In genomic region chr7:121840810-121841209, GRCm38 (mm10) we compare ENCODE assay signal across 13 mouse cellular contexts. TPM values are rescaled to one million over a fixed set of nuclear protein-coding genes. Genes with fewer than 3 reads are reported as not detected.
DNase-seq lines count a peak whose midpoint lies in the region; ATAC-seq lines count a peak whose summit lies in the region.
"Had no signal": no experiment of that assay in that cellular context is flagged by ENCODE, and none has a peak within 500 bp of the region (broad histone marks: within the 10 kb centered on the region; RNA-seq: fewer than 3 reads in every experiment).

No protein-coding gene starts in this region.

- H3K27ac ChIP-seq in midbrain, embryonic 16.5 days (ENCODE audit: low read length) = no peak overlapping the region
- H3K27ac ChIP-seq: forebrain, embryonic 13.5 days; limb, embryonic 12.5 days; midbrain, embryonic 12.5 days had no signal

- H3K4me1 ChIP-seq in midbrain, embryonic 16.5 days (ENCODE audit: control insufficient read depth, insufficient read depth, low read length) = no peaks in the 10 kb centered on the region
- H3K4me1 ChIP-seq: forebrain, embryonic 13.5 days; limb, embryonic 12.5 days; midbrain, embryonic 12.5 days had no signal

- no peak overlapping the region for H3K9ac ChIP-seq in midbrain, embryonic 16.5 days (ENCODE audit: low read depth, low read length)
- H3K9ac ChIP-seq: forebrain, embryonic 13.5 days; limb, embryonic 12.5 days; midbrain, embryonic 12.5 days had no signal

- no peak for ATAC-seq in midbrain, embryonic 16.5 days
- ATAC-seq: forebrain, embryonic 13.5 days; inflammation-experienced regulatory T-cells, adult 6 months had no signal

- 64% methylated on average over 7 of the region's 7 CpGs for WGBS in midbrain, embryonic 16.5 days

- no peaks in the 10 kb centered on the region for H3K27me3 ChIP-seq in midbrain, embryonic 16.5 days (ENCODE audit: control insufficient read depth, insufficient read depth, low read depth, low read length)
- H3K27me3 ChIP-seq: forebrain, embryonic 13.5 days; limb, embryonic 12.5 days; midbrain, embryonic 12.5 days had no signal

- peak; percentile 15 for DNase-seq in cerebellum, adult 11 months
- no peak for DNase-seq in cerebellum, postnatal 4 days (ENCODE audit: low spot score in 2 of 2)
- peak; percentile 22 to 25 for DNase-seq in cerebellum, adult 18-20 months
- peak; percentile 49 for DNase-seq in heart, adult 8-10 months (ENCODE audit: low spot score)
- DNase-seq in layer of hippocampus, adult 9-11 months = peak; percentile 70
- DNase-seq in c-Kit-positive CD71-positive TER-119-positive erythroid progenitor cells, embryonic 14.5 days (ENCODE audit: low spot score) = no peak
- DNase-seq in kidney, postnatal 25 days = no peak
- DNase-seq: thymus, postnatal 36 days had no signal

- H3K4me3 ChIP-seq in midbrain, embryonic 16.5 days (ENCODE audit: low read depth, low read length) = no peak overlapping the region
- H3K4me3 ChIP-seq: forebrain, embryonic 13.5 days; limb, embryonic 12.5 days; midbrain, embryonic 12.5 days had no signal

- H3K4me2 ChIP-seq in midbrain, embryonic 16.5 days (ENCODE audit: low read length) = no peak overlapping the region
- H3K4me2 ChIP-seq: forebrain, embryonic 13.5 days; limb, embryonic 12.5 days; midbrain, embryonic 12.5 days had no signal

- H3K36me3 ChIP-seq in midbrain, embryonic 16.5 days (ENCODE audit: control insufficient read depth, insufficient read depth, low read length) = no peaks in the 10 kb centered on the region
- H3K36me3 ChIP-seq: limb, embryonic 12.5 days; midbrain, embryonic 12.5 days had no signal

- no peaks in the 10 kb centered on the region for H3K9me3 ChIP-seq in midbrain, embryonic 16.5 days (replicated peaks; ENCODE audit: control insufficient read depth, low read length, poor library complexity, severe bottlenecking)
- H3K9me3 ChIP-seq: forebrain, embryonic 13.5 days; limb, embryonic 12.5 days; midbrain, embryonic 12.5 days had no signal

RNA-seq across cellular contexts. Expression of gene Scnn1b, which starts 24.0 kb away (rescaled TPM):
- not detected for total RNA-seq in heart, adult 8-10 months (2022)
- polyA plus RNA-seq in midbrain, embryonic 16.5 days (2015; fragmentation: Nextera tagmentation; extraction: Ambion mirVana) = 0.07 and 0.49 TPM in 2 replicates
- polyA plus RNA-seq: forebrain, embryonic 13.5 days; limb, embryonic 12.5 days; midbrain, embryonic 12.5 days had no signal

Comparison
In these comparisons a context has a peak if more than half of its experiments do, and no peak if none do; other contexts are left out.
1. DNase-seq: peak in cerebellum, adult 11 months (single experiment), cerebellum, adult 18-20 months (2 of 2), heart, adult 8-10 months (single experiment) and layer of hippocampus, adult 9-11 months (single experiment); none in cerebellum, postnatal 4 days (0 of 2), c-Kit-positive CD71-positive TER-119-positive erythroid progenitor cells, embryonic 14.5 days (single experiment) and kidney, postnatal 25 days (0 of 2).